Mouse (Mus musculus): ENCODE measurements at regions not wholly inside any gene's neighbourhood (a gene's known extent, or its start where the extent isn't known, plus 50 kb on each side); places are given as distances from the start of the nearest gene placed in this dataset.

DNA sequence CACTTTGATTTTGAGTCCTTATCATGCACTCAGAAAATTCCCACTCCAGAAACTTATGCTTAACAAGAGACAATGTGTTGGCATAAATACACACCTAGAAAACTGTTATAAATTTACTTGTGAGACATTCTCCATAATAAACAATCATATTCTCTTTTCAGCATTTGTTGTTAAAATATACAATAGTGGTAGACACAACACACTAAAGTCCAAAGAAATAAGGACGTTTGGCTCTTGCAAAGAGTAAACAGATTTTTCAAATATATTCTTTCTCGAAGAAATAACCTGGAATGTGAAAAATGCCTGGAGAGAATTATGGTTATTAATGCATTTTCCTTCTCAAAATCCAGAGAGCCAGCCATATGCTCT lies 91.8 kb upstream of the Ddit4l start:
- Histone ChIP-seq H3K9me3 (ENCODE audit: low read length) (no peaks in the 10 kb centered on the region), H3K9ac (replicated peaks; ENCODE audit: low read length, poor library complexity, severe bottlenecking) (no peak overlapping the region), H3K4me2 (ENCODE audit: low read depth, low read length, poor library complexity, severe bottlenecking) (no peak overlapping the region), H3K27ac (ENCODE audit: low read depth, low read length) (no peak overlapping the region), H3K4me1 (ENCODE audit: insufficient read depth, low read length) (no peaks in the 10 kb centered on the region), H3K4me3 (ENCODE audit: low read depth, low read length) (no peak overlapping the region), H3K36me3 (ENCODE audit: insufficient read depth, low read length) (no peaks in the 10 kb centered on the region), H3K27me3 (ENCODE audit: insufficient read depth, low read length) (no peaks in the 10 kb centered on the region)
- ATAC-seq (ENCODE audit: low FRiP score) (no peak), DNase-seq (ENCODE audit: low spot score) (no peak)
- WGBS, result 48% methylated on average over 2 of the region's 2 CpGs
- TF ChIP-seq CTCF (IDR thresholded peaks at IDR 0.05), result no peak

DNA sequence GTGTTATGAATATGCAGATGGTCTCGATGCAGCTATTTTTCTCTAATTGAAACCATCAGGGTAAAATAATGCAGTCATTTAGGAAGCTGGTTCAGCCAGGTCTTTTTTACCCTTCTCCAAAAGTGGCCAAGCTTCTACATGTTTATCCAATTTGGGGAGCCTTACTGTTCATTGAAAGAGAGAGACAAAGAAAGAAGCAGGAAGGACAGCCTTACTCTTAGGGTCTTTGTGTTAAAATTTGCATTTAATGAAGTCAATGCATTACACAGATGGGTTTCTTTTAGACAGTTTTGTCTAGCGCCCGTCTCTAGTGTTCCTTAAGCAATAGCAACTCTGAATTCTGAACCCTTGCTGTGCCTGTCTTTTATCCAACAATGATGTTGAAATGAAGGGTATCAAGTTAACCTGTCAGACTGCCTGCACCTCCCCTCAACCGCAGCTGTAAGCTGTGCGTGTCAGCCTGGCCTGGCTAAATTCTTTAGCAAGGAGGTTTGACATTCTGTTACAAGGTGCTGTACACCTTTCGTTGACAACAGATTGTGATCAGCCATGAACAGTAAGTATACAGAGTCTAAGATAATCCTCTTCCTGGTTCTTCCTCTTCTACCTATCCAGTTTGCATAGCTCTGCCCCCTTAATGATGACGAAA lies 91.3 kb upstream of the Ddit4l start:
- WGBS, result 37% methylated on average over 7 of the region's 7 CpGs
- Histone ChIP-seq H3K27ac (ENCODE audit: low read depth, low read length) (no peak overlapping the region), H3K9ac (replicated peaks; ENCODE audit: low read length, poor library complexity, severe bottlenecking) (no peak overlapping the region), H3K27me3 (ENCODE audit: insufficient read depth, low read length) (no peaks in the 10 kb centered on the region), H3K4me1 (ENCODE audit: insufficient read depth, low read length) (no peaks in the 10 kb centered on the region), H3K9me3 (ENCODE audit: low read length) (no peaks in the 10 kb centered on the region), H3K36me3 (ENCODE audit: insufficient read depth, low read length) (no peaks in the 10 kb centered on the region), H3K4me3 (ENCODE audit: low read depth, low read length) (no peak overlapping the region), H3K4me2 (ENCODE audit: low read depth, low read length, poor library complexity, severe bottlenecking) (no peak overlapping the region)
- DNase-seq (ENCODE audit: low spot score) (no peak), ATAC-seq (ENCODE audit: low FRiP score) (no peak)
- TF ChIP-seq CTCF (IDR thresholded peaks at IDR 0.05), result no peak

DNA sequence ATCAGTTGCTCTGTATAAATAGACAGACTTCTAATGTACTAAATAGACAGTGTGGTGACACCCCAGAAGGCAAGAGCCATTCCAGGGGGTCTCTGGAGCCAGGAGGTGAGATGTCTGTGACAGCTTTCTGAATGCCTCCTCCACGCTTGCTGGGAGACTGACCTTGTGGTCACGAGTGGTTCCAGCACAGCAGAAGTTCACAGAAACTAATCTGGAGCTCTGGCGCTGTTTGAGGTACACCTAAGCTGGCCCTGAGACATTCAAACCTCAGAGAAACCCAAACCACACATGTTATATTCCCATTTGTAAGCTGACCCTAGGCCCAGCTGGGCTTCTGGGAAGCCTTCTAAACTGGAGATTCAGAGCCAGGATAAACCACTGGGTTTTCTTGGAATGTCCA lies 79.7 kb upstream of the Ddit4l start:
- WGBS, result 79% methylated on average over 3 of the region's 3 CpGs
- Histone ChIP-seq H3K27me3 (ENCODE audit: insufficient read depth, low read length) (peaks cover 7% of the 10 kb centered on the region; the same call in 1 of the 2 replicates), H3K27ac (ENCODE audit: low read depth, low read length) (no peak overlapping the region), H3K4me1 (ENCODE audit: insufficient read depth, low read length) (no peaks in the 10 kb centered on the region), H3K36me3 (ENCODE audit: insufficient read depth, low read length) (no peaks in the 10 kb centered on the region), H3K4me3 (ENCODE audit: low read depth, low read length) (no peak overlapping the region), H3K4me2 (ENCODE audit: low read depth, low read length, poor library complexity, severe bottlenecking) (no peak overlapping the region), H3K9ac (replicated peaks; ENCODE audit: low read length, poor library complexity, severe bottlenecking) (no peak overlapping the region), H3K9me3 (ENCODE audit: low read length) (no peaks in the 10 kb centered on the region)
- ATAC-seq (ENCODE audit: low FRiP score) (no peak), DNase-seq (ENCODE audit: low spot score) (no peak)
- TF ChIP-seq CTCF (IDR thresholded peaks at IDR 0.05), result no peak

DNA sequence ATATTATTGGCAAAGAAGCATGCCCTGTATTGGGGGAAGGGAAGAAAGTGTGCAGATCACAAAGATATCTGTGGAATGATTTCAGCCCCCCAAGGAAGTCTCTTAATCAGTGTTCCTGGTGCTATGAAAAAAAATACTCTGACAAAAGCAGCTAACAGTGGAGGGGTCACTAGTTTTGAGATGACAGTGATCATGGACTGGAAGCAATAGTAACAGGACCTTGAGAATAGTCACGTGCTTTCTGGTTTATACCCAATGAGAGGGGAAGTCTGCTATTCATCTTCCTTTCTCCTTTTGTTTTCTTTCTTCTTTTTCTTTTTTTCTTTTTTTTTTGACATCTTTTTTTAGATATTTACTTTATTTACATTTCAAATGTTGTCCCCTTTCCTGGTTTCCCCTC lies 79.1 kb upstream of the Ddit4l start:
- DNase-seq (ENCODE audit: low spot score) (no peak), ATAC-seq (ENCODE audit: low FRiP score) (no peak)
- Histone ChIP-seq H3K9me3 (ENCODE audit: low read length) (no peaks in the 10 kb centered on the region), H3K4me1 (ENCODE audit: insufficient read depth, low read length) (no peaks in the 10 kb centered on the region), H3K36me3 (ENCODE audit: insufficient read depth, low read length) (no peaks in the 10 kb centered on the region), H3K4me2 (ENCODE audit: low read depth, low read length, poor library complexity, severe bottlenecking) (no peak overlapping the region), H3K4me3 (ENCODE audit: low read depth, low read length) (no peak overlapping the region), H3K27ac (ENCODE audit: low read depth, low read length) (no peak overlapping the region), H3K9ac (replicated peaks; ENCODE audit: low read length, poor library complexity, severe bottlenecking) (no peak overlapping the region), H3K27me3 (ENCODE audit: insufficient read depth, low read length) (peaks cover 7% of the 10 kb centered on the region; the same call in 1 of the 2 replicates)
- TF ChIP-seq CTCF (IDR thresholded peaks at IDR 0.05), result no peak
- 77% methylated on average over 1 of the region's 1 CpGs for WGBS

DNA sequence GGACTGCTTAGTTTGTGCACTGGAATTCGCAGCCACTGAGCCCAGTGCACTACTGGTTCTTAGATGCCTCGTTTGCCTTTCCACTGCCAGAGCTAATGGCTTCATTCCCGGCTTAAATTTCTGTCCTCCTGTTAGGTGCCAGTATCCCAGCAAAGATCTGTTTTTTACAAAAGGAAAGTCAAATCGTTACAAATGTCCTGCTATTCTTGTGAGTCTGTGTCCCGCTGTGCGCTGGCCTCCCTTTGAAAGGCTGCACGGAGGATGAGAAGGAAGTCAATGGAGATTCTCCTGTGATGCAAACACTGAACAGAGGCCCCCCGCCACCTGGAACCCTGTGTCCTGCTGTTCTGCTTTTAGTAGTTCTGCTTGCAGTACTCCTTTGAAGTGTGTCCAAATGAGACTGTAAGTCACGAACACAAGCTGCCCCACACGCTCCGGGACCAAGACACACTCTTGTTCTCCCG lies 74.0 kb upstream of the Ddit4l start:
- Histone ChIP-seq H3K4me1 (ENCODE audit: insufficient read depth, low read length) (no peaks in the 10 kb centered on the region), H3K4me2 (ENCODE audit: low read depth, low read length, poor library complexity, severe bottlenecking) (peak overlapping the region; percentile 45), H3K27ac (ENCODE audit: low read depth, low read length) (no peak overlapping the region), H3K4me3 (ENCODE audit: low read depth, low read length) (peak overlapping the region; percentile 9; the same call in 1 of the 2 replicates), H3K27me3 (ENCODE audit: insufficient read depth, low read length) (peaks cover 7% of the 10 kb centered on the region; the same call in 1 of the 2 replicates), H3K36me3 (ENCODE audit: insufficient read depth, low read length) (no peaks in the 10 kb centered on the region), H3K9me3 (ENCODE audit: low read length) (no peaks in the 10 kb centered on the region), H3K9ac (replicated peaks; ENCODE audit: low read length, poor library complexity, severe bottlenecking) (no peak overlapping the region)
- WGBS, result 6% methylated on average over 12 of the region's 12 CpGs
- no peak for TF ChIP-seq CTCF (IDR thresholded peaks at IDR 0.05)
- DNase-seq (ENCODE audit: low spot score), result peak; percentile 58
- 0 out of 2 replicates have a peak, but pooled peaks have one; percentile 38 for ATAC-seq (ENCODE audit: low FRiP score)

DNA sequence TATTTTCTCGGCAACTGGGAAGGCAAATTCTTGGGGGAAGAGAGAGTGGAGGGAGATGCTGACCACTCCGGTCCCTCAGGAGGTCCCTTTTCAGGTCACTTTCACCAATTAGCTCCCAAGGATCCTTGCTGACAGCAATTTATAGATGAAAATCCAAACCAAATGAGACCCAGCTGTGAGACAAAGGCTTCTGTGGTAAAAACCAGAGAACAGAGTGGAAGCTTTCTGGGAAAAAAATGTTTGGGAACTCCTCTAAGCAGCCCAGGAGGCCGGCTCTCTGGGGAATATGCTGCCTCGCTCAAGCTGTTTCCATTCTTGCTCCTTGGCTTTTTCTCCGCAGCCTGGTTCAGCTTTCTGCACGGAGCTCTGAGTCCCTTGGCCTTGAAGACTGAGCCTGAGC lies 73.5 kb upstream of the Ddit4l start:
- Histone ChIP-seq H3K9ac (replicated peaks; ENCODE audit: low read length, poor library complexity, severe bottlenecking) (no peak overlapping the region), H3K36me3 (ENCODE audit: insufficient read depth, low read length) (no peaks in the 10 kb centered on the region), H3K4me3 (ENCODE audit: low read depth, low read length) (peak overlapping the region; percentile 9; the same call in 1 of the 2 replicates), H3K9me3 (ENCODE audit: low read length) (no peaks in the 10 kb centered on the region), H3K4me1 (ENCODE audit: insufficient read depth, low read length) (no peaks in the 10 kb centered on the region), H3K27ac (ENCODE audit: low read depth, low read length) (no peak overlapping the region), H3K4me2 (ENCODE audit: low read depth, low read length, poor library complexity, severe bottlenecking) (peak overlapping the region; percentile 45), H3K27me3 (ENCODE audit: insufficient read depth, low read length) (peaks cover 7% of the 10 kb centered on the region; the same call in 1 of the 2 replicates)
- WGBS, result 7% methylated on average over 6 of the region's 6 CpGs
- DNase-seq (ENCODE audit: low spot score), result peak; percentile 46
- no peak for ATAC-seq (ENCODE audit: low FRiP score)
- TF ChIP-seq CTCF (IDR thresholded peaks at IDR 0.05), result no peak

Measured in midbrain, postnatal 0 days (tissue).